Mouse (Mus musculus): ENCODE results near the gene Msi2. TPM values are rescaled to one million over a fixed set of nuclear protein-coding genes. Genes with fewer than 3 reads are reported as not detected.
A peak's percentile ranks its signal among the peaks of the same experiment; 100 is the strongest.

Msi2 gene
- polyA plus RNA-seq, 1 experiment from 2014 or later: 41.0 TPM

GRCm38 (mm10) chr11:88348056-88348455, 370.3 kb downstream of the Msi2 start:
- peak overlapping the region; percentile 76 for H3K27ac ChIP-seq
- peaks cover 26% of the 10 kb centered on the region for H3K36me3 ChIP-seq
- WGBS: 60% methylated on average over 3 of the region's 3 CpGs
- no peak overlapping the region for H3K4me2 ChIP-seq
- H3K9me3 ChIP-seq: no peaks in the 10 kb centered on the region
- peaks cover 44% of the 10 kb centered on the region for H3K4me1 ChIP-seq (replicated peaks)
- no peak overlapping the region for H3K4me3 ChIP-seq
- no peak overlapping the region for H3K9ac ChIP-seq
- no peaks in the 10 kb centered on the region for H3K27me3 ChIP-seq
- ATAC-seq (ENCODE audit: low FRiP score): no peak

- 84% methylated on average over 5 of the region's 5 CpGs for WGBS
- Histone ChIP-seq H3K27me3 (no peaks in the 10 kb centered on the region), H3K4me1 (replicated peaks) (peaks cover 29% of the 10 kb centered on the region), H3K9me3 (no peaks in the 10 kb centered on the region), H3K36me3 (peaks cover 26% of the 10 kb centered on the region), H3K9ac (no peak overlapping the region), H3K4me3 (no peak overlapping the region), H3K4me2 (no peak overlapping the region), H3K27ac (no peak overlapping the region)
- no peak for ATAC-seq (ENCODE audit: low FRiP score)
These were observed 372.2 kb downstream of the Msi2 start for GRCm38 (mm10) chr11:88346066-88346465.

GRCm38 (mm10) chr11:88337926-88338325, 380.4 kb downstream of the Msi2 start:
- no peak overlapping the region for H3K4me2 ChIP-seq
- H3K36me3 ChIP-seq: peaks cover 15% of the 10 kb centered on the region
- H3K4me1 ChIP-seq (replicated peaks): peaks cover 16% of the 10 kb centered on the region
- H3K27me3 ChIP-seq: no peaks in the 10 kb centered on the region
- H3K4me3 ChIP-seq: no peak overlapping the region
- 96% methylated on average over 3 of the region's 3 CpGs for whole genome bisulfite sequencing
- ATAC-seq (ENCODE audit: low FRiP score): no peak
- no peak overlapping the region for H3K27ac ChIP-seq
- no peaks in the 10 kb centered on the region for H3K9me3 ChIP-seq
- H3K9ac ChIP-seq: no peak overlapping the region

GRCm38 (mm10) chr11:88334893-88335292, 383.4 kb downstream of the Msi2 start:
- no peak overlapping the region for H3K4me3 ChIP-seq
- H3K27me3 ChIP-seq: no peaks in the 10 kb centered on the region
- H3K9ac ChIP-seq: 0 out of 2 replicates have a peak overlapping the region, but pooled peaks have one; percentile 4
- ATAC-seq (ENCODE audit: low FRiP score): no peak
- no peaks in the 10 kb centered on the region for H3K9me3 ChIP-seq
- H3K36me3 ChIP-seq: peaks cover 15% of the 10 kb centered on the region
- H3K27ac ChIP-seq: peak overlapping the region; percentile 50
- 47% methylated on average over 5 of the region's 5 CpGs for WGBS
- no peak overlapping the region for H3K4me2 ChIP-seq
- H3K4me1 ChIP-seq (replicated peaks): peaks cover 39% of the 10 kb centered on the region

GRCm38 (mm10) chr11:88332309-88332934, 385.9 kb downstream of the Msi2 start:
- peaks cover 3% of the 10 kb centered on the region; the same call in 1 of the 2 replicates for H3K36me3 ChIP-seq
- no peaks in the 10 kb centered on the region for H3K9me3 ChIP-seq
- H3K27ac ChIP-seq: peak overlapping the region; percentile 67
- WGBS: 67% methylated on average over 8 of the region's 8 CpGs
- no peak overlapping the region for H3K4me2 ChIP-seq
- H3K4me3 ChIP-seq: no peak overlapping the region
- no peak overlapping the region for H3K9ac ChIP-seq
- ATAC-seq (ENCODE audit: low FRiP score): no peak
- peaks cover 58% of the 10 kb centered on the region for H3K4me1 ChIP-seq (replicated peaks)
- no peaks in the 10 kb centered on the region for H3K27me3 ChIP-seq

GRCm38 (mm10) chr11:88331722-88332121, 386.6 kb downstream of the Msi2 start:
- no peak overlapping the region for H3K4me2 ChIP-seq
- H3K9me3 ChIP-seq: no peaks in the 10 kb centered on the region
- no peaks in the 10 kb centered on the region for H3K36me3 ChIP-seq
- peaks cover 65% of the 10 kb centered on the region for H3K4me1 ChIP-seq (replicated peaks)
- no peak overlapping the region for H3K9ac ChIP-seq
- no peak overlapping the region for H3K27ac ChIP-seq
- ATAC-seq (ENCODE audit: low FRiP score): no peak
- H3K27me3 ChIP-seq: no peaks in the 10 kb centered on the region
- no peak overlapping the region for H3K4me3 ChIP-seq
- WGBS: 93% methylated on average over 8 of the region's 8 CpGs

GRCm38 (mm10) chr11:88330799-88331198, 387.5 kb downstream of the Msi2 start:
- Histone ChIP-seq H3K4me1 (replicated peaks) (peaks cover 67% of the 10 kb centered on the region), H3K9ac (no peak overlapping the region)
- peak; percentile 46; the same call in 1 of the 2 replicates for ATAC-seq (ENCODE audit: low FRiP score)

GRCm38 (mm10) chr11:88328813-88329595, 389.3 kb downstream of the Msi2 start:
- WGBS: 67% methylated on average over 17 of the region's 17 CpGs
- no peak overlapping the region for H3K4me2 ChIP-seq
- H3K9ac ChIP-seq: no peak overlapping the region
- no peak; the same call in 1 of the 2 replicates for ATAC-seq (ENCODE audit: low FRiP score)
- no peaks in the 10 kb centered on the region for H3K9me3 ChIP-seq
- H3K36me3 ChIP-seq: no peaks in the 10 kb centered on the region
- peaks cover 52% of the 10 kb centered on the region for H3K4me1 ChIP-seq (replicated peaks)
- no peaks in the 10 kb centered on the region for H3K27me3 ChIP-seq
- H3K4me3 ChIP-seq: no peak overlapping the region
- H3K27ac ChIP-seq: peak overlapping the region; percentile 77

More at GRCm38 (mm10) chr11:88330799-88331198, 387.5 kb downstream of the Msi2 start:
- Histone ChIP-seq H3K9me3 (no peaks in the 10 kb centered on the region), H3K27me3 (no peaks in the 10 kb centered on the region), H3K36me3 (no peaks in the 10 kb centered on the region), H3K4me3 (no peak overlapping the region), H3K27ac (peak overlapping the region; percentile 77; the same call in 1 of the 2 replicates), H3K4me2 (no peak overlapping the region)
- WGBS: 36% methylated on average over 10 of the region's 11 CpGs

GRCm38 (mm10) chr11:88327016-88327415, 391.3 kb downstream of the Msi2 start:
- ATAC-seq (ENCODE audit: low FRiP score): 0 out of 2 replicates have a peak, but pooled peaks have one; percentile 34
- 7% methylated on average over 4 of the region's 4 CpGs for WGBS
- Histone ChIP-seq H3K4me2 (no peak overlapping the region), H3K4me1 (replicated peaks) (peaks cover 46% of the 10 kb centered on the region), H3K4me3 (no peak overlapping the region), H3K27ac (peak overlapping the region; percentile 71), H3K9me3 (no peaks in the 10 kb centered on the region), H3K9ac (no peak overlapping the region), H3K27me3 (no peaks in the 10 kb centered on the region), H3K36me3 (no peaks in the 10 kb centered on the region)

GRCm38 (mm10) chr11:88318850-88319249, 399.5 kb downstream of the Msi2 start:
- Histone ChIP-seq H3K4me1 (replicated peaks) (peaks cover 35% of the 10 kb centered on the region), H3K9ac (no peak overlapping the region), H3K27me3 (no peaks in the 10 kb centered on the region), H3K4me2 (no peak overlapping the region), H3K27ac (peak overlapping the region; percentile 46; the same call in 1 of the 2 replicates), H3K4me3 (no peak overlapping the region), H3K9me3 (no peaks in the 10 kb centered on the region), H3K36me3 (no peaks in the 10 kb centered on the region)
- 71% methylated on average over 5 of the region's 5 CpGs for WGBS
- no peak for ATAC-seq (ENCODE audit: low FRiP score)

- Histone ChIP-seq H3K27ac (peak overlapping the region; percentile 81), H3K4me2 (no peak overlapping the region), H3K27me3 (no peaks in the 10 kb centered on the region), H3K4me1 (replicated peaks) (peaks cover 64% of the 10 kb centered on the region), H3K9me3 (no peaks in the 10 kb centered on the region), H3K4me3 (no peak overlapping the region), H3K36me3 (no peaks in the 10 kb centered on the region), H3K9ac (no peak overlapping the region)
- ATAC-seq (ENCODE audit: low FRiP score): no peak
- 89% methylated on average over 5 of the region's 5 CpGs for WGBS
These were observed 402.9 kb downstream of the Msi2 start for GRCm38 (mm10) chr11:88315393-88315792.

- Histone ChIP-seq H3K4me2 (no peak overlapping the region), H3K27me3 (no peaks in the 10 kb centered on the region), H3K9me3 (no peaks in the 10 kb centered on the region), H3K9ac (peak overlapping the region; percentile 39; the same call in 1 of the 2 replicates), H3K36me3 (no peaks in the 10 kb centered on the region), H3K4me1 (replicated peaks) (peaks cover 68% of the 10 kb centered on the region), H3K27ac (peak overlapping the region; percentile 81), H3K4me3 (no peak overlapping the region)
- 40% methylated on average over 6 of the region's 6 CpGs for WGBS
- no peak for ATAC-seq (ENCODE audit: low FRiP score)
These were observed 403.8 kb downstream of the Msi2 start for GRCm38 (mm10) chr11:88314471-88314870.
